Mouse (Mus musculus) testis, adult 10 weeks (tissue): ENCODE results near the gene Hyou1. TPM values are rescaled to one million over a fixed set of nuclear protein-coding genes. Genes with fewer than 3 reads are reported as not detected.

Experiments used
- polyA plus RNA-seq: library from polyadenylated mRNA; stranded (reverse); fragments of 350-450 nt; fragmentation: Illumina TruSeq; extraction: RNeasy Lipid Tissue Mini Kit (QIAGEN cat#74804); gene quantifications from one replicate; pipeline ENCODE4 v1.2.3, GENCODE M21; 2014; ENCODE audit warnings: low read depth, low replicate concordance

Gene Hyou1
- polyA plus RNA-seq = 30.7 TPM

GRCm38 (mm10) chr9:44379054-44379834 is at the start of gene Hyou1:
Hyou1 (plus strand) TSS chr9:44379490.

GRCm38 (mm10) chr9:44334396-44335330 is 44.6 kb upstream of the Hyou1 start, which contains the start of gene H2afx:
H2afx (plus strand) TSS chr9:44334694.

GRCm38 (mm10) chr9:44343781-44344421 is 35.4 kb upstream of the Hyou1 start, which contains the start of gene Hmbs:
Hmbs (minus strand) TSS chr9:44344228.

GRCm38 (mm10) chr9:44361190-44361917 is 17.9 kb upstream of the Hyou1 start, which contains the start of gene Vps11:
Vps11 (minus strand) TSS chr9:44361670.

GRCm38 (mm10) chr9:44396684-44397411 is 17.6 kb downstream of the Hyou1 start, which contains the start of gene Slc37a4:
Slc37a4 (plus strand) TSS chr9:44396852.

GRCm38 (mm10) chr9:44406906-44407751 is 27.8 kb downstream of the Hyou1 start, which contains the start of the genes Rps25 and Trappc4:
Rps25 (plus strand) TSS chr9:44407139.
Trappc4 (minus strand) TSS chr9:44407600.

GRCm38 (mm10) chr9:44418519-44419385 is 39.5 kb downstream of the Hyou1 start, which contains the start of gene Ccdc84:
Ccdc84 (minus strand) TSS chr9:44418569.

GRCm38 (mm10) chr9:44440961-44441360 is 61.7 kb downstream of the Hyou1 start, which contains the start of gene Foxr1:
Foxr1 (minus strand) TSS chr9:44441136.

Other genes starting within 250 kb of the Hyou1 start
- 3.1 TPM for gene Mcam, start 245.0 kb upstream of the Hyou1 start, polyA plus RNA-seq
- 55.7 TPM for gene Cbl, start 145.4 kb upstream of the Hyou1 start, polyA plus RNA-seq
- 0.28 TPM for gene Ccdc153, start 138.8 kb upstream of the Hyou1 start, polyA plus RNA-seq
- gene Pdzd3, start 128.0 kb upstream of the Hyou1 start, polyA plus RNA-seq = not detected
- not detected for gene Nlrx1, start 110.9 kb upstream of the Hyou1 start, polyA plus RNA-seq
- gene Abcg4, start 90.9 kb upstream of the Hyou1 start, polyA plus RNA-seq = not detected
- 8.5 TPM for gene Hinfp, start 73.8 kb upstream of the Hyou1 start, polyA plus RNA-seq
- gene C2cd2l, start 59.2 kb upstream of the Hyou1 start, polyA plus RNA-seq = 0.56 TPM
- 1.9 TPM for gene Dpagt1, start 53.5 kb upstream of the Hyou1 start, polyA plus RNA-seq
- gene H2afx, start 44.8 kb upstream of the Hyou1 start, polyA plus RNA-seq = 7.2 TPM
- gene Hmbs, start 35.3 kb upstream of the Hyou1 start, polyA plus RNA-seq = 12.6 TPM
- 7.6 TPM for gene Vps11, start 17.8 kb upstream of the Hyou1 start, polyA plus RNA-seq
- gene Slc37a4, start 17.4 kb downstream of the Hyou1 start, polyA plus RNA-seq = 1.4 TPM
- 518 TPM for gene Rps25, start 27.6 kb downstream of the Hyou1 start, polyA plus RNA-seq
- gene Trappc4, start 28.1 kb downstream of the Hyou1 start, polyA plus RNA-seq = 43.6 TPM
- gene Ccdc84, start 39.1 kb downstream of the Hyou1 start, polyA plus RNA-seq = 6.5 TPM
- gene Foxr1, start 61.6 kb downstream of the Hyou1 start, polyA plus RNA-seq = 1.3 TPM
- gene Upk2, start 75.5 kb downstream of the Hyou1 start, polyA plus RNA-seq = not detected
- gene Bcl9l, start 103.3 kb downstream of the Hyou1 start, polyA plus RNA-seq = 0.39 TPM
- 13.8 TPM for gene Cxcr5, start 182.4 kb downstream of the Hyou1 start, polyA plus RNA-seq
- 68.4 TPM for gene Ddx6, start 225.4 kb downstream of the Hyou1 start, polyA plus RNA-seq